Mouse (Mus musculus) CH12.LX (cell line): Measurements from ENCODE around the gene Ndufaf1. TPM values are rescaled to one million over a fixed set of nuclear protein-coding genes. Genes with fewer than 3 reads are reported as not detected.
"Not testable (repeated sequence)": the region's sequence is repeated elsewhere in the genome, so short reads cannot be mapped to it uniquely, and the experiment has no call there.

Source experiments
- DNase-seq: peaks from one replicate; pipeline ENCODE4 v3.0.0-alpha.2; 2013; ENCODE audit errors: extremely low read depth
- H3K27ac ChIP-seq: 2 replicates; pipeline ENCODE4 v1.5.1; 2012; ENCODE audit warnings: low read depth, mild to moderate bottlenecking, control low read depth, moderate library complexity; ENCODE audit not compliant: insufficient read depth
- H3K27me3 ChIP-seq: replicated peaks from 2 replicates; pipeline ENCODE3; 2012; ENCODE audit warnings: inconsistent platforms
- H3K36me3 ChIP-seq, 2 experiments: replicated peaks in 1 of 2; 2 replicates each; pipeline versions ENCODE3 to v1.6.1; 2012; ENCODE audit warnings: inconsistent platforms in 1 of 2, low read length in 1 of 2, mild to moderate bottlenecking in 1 of 2, mixed read lengths in 1 of 2, moderate library complexity in 1 of 2; ENCODE audit not compliant: control insufficient read depth in 1 of 2, insufficient read depth in 1 of 2
- H3K4me1 ChIP-seq, 2 experiments: 2 replicates each; pipeline ENCODE4 v1.6.1; 2012; ENCODE audit warnings: inconsistent platforms in 1 of 2, moderate library complexity in 1 of 2; ENCODE audit not compliant: insufficient read depth in 2 of 2, control insufficient read depth in 1 of 2
- H3K4me2 ChIP-seq: 2 replicates; pipeline ENCODE4 v1.6.1; 2012; ENCODE audit warnings: low read depth, mild to moderate bottlenecking, control low read depth; ENCODE audit not compliant: poor library complexity, insufficient read depth, severe bottlenecking
- H3K4me3 ChIP-seq, 3 experiments: fragments of 150-350 bp in 1 of 3; sonication (generic) in 1 of 3; replicated peaks in 1 of 3; 2 replicates each; pipeline versions ENCODE3 to v1.5.1; 2011 to 2012; ENCODE audit warnings: low read depth in 2 of 3, low read length in 2 of 3, mild to moderate bottlenecking in 2 of 3, moderate library complexity in 2 of 3, control low read depth in 1 of 3, improper control_type of control experiment in 1 of 3, inconsistent platforms in 1 of 3, mixed read lengths in 1 of 3; ENCODE audit not compliant: poor library complexity in 1 of 3
- H3K79me2 ChIP-seq: replicated peaks from 2 replicates; pipeline ENCODE4 v1.6.1; 2012; ENCODE audit warnings: mild to moderate bottlenecking, moderate library complexity; ENCODE audit not compliant: control insufficient read depth, poor library complexity, insufficient read depth, severe bottlenecking; ENCODE audit errors: extremely low read depth
- H3K9ac ChIP-seq: 2 replicates; pipeline ENCODE4 v1.6.1; 2012; ENCODE audit warnings: low read depth, mild to moderate bottlenecking, control low read depth, moderate library complexity; ENCODE audit not compliant: insufficient read depth
- H3K9me3 ChIP-seq: replicated peaks from 2 replicates; pipeline ENCODE3; 2012; ENCODE audit warnings: low read length, inconsistent platforms, mixed read lengths
- BHLHE40 ChIP-seq: IDR thresholded peaks from 2 replicates; pipeline ENCODE4 v1.6.1; 2011; ENCODE audit warnings: mild to moderate bottlenecking, low read depth, low read length, improper control_type of control experiment
- CTCF ChIP-seq, 2 experiments: IDR thresholded peaks in 1 of 2; conservative IDR thresholded peaks in 1 of 2; 2 replicates each; pipeline ENCODE4 v1.5.1; 2011 to 2012; ENCODE audit warnings: low read depth in 2 of 2, low read length in 2 of 2, improper control_type of control experiment in 1 of 2, inconsistent platforms in 1 of 2, mild to moderate bottlenecking in 1 of 2, moderate library complexity in 1 of 2
- EP300 ChIP-seq: IDR thresholded peaks from 2 replicates; pipeline ENCODE4 v1.6.1; 2011; ENCODE audit warnings: low read length, improper control_type of control experiment
- GABPA ChIP-seq: IDR thresholded peaks from 2 replicates; pipeline ENCODE4 v1.6.1; 2012; ENCODE audit warnings: low read depth, low read length, improper control_type of control experiment, inconsistent platforms; ENCODE audit not compliant: insufficient replicate concordance
- IRF4 ChIP-seq: IDR thresholded peaks from 2 replicates; pipeline ENCODE4 v1.6.1; 2014; ENCODE audit warnings: low read depth, mild to moderate bottlenecking, inconsistent platforms, low read length, improper control_type of control experiment
- MAZ ChIP-seq: IDR thresholded peaks from 2 replicates; pipeline ENCODE4 v1.6.1; 2012; ENCODE audit warnings: low read depth, mild to moderate bottlenecking, inconsistent platforms, low read length, improper control_type of control experiment, moderate library complexity
- MXI1 ChIP-seq: IDR thresholded peaks from 2 replicates; pipeline ENCODE4 v1.6.1; 2011; ENCODE audit warnings: mild to moderate bottlenecking, low read depth, low read length, improper control_type of control experiment
- NELFE ChIP-seq: IDR thresholded peaks from 2 replicates; pipeline ENCODE4 v1.6.1; 2011; ENCODE audit warnings: low read depth, low read length, improper control_type of control experiment
- PAX5 ChIP-seq: IDR thresholded peaks from 2 replicates; pipeline ENCODE4 v1.6.1; 2012; ENCODE audit warnings: low read length, inconsistent platforms, mixed read lengths
- RAD21 ChIP-seq: IDR thresholded peaks from 2 replicates; pipeline ENCODE4 v1.6.1; 2011; ENCODE audit warnings: low read depth, mild to moderate bottlenecking, low read length, improper control_type of control experiment, moderate library complexity
- SMC3 ChIP-seq: IDR thresholded peaks from 2 replicates; pipeline ENCODE4 v1.6.1; 2011; ENCODE audit warnings: low read depth, low read length, improper control_type of control experiment
- TBP ChIP-seq: conservative IDR thresholded peaks from 2 replicates; pipeline ENCODE4 v1.6.1; 2011; ENCODE audit warnings: low read depth, low read length, improper control_type of control experiment
- ZNF384 ChIP-seq: IDR thresholded peaks from 2 replicates; pipeline ENCODE4 v1.6.1; 2012; ENCODE audit warnings: low read depth, low read length, improper control_type of control experiment, inconsistent platforms
- dilution Hi-C: fragments of 300-500 bp; cut with MboI; formaldehyde crosslinking; loops from 2 replicates; pipeline ENCODE4 v1.14.3; 2020; ENCODE audit warnings: low sequenced_read_pairs; ENCODE audit not compliant: extremely low pct_unique_long_range_greater_than_20kb, extremely low pct_ligation_motif_present
- in situ Hi-C: fragments of 300-500 bp; cut with MboI; formaldehyde crosslinking; loops from 3 replicates; pipeline ENCODE4 v1.14.3; 2019; ENCODE audit warnings: low sequenced_read_pairs, low pct_ligation_motif_present, low pct_unique_long_range_greater_than_20kb, mixed read lengths
- polyA plus RNA-seq: library from polyadenylated mRNA; unstranded; fragments of >175 nt; gene quantifications from 2 replicates; pipeline ENCODE4 v1.2.1, GENCODE M21; 2012; ENCODE audit warnings: low read depth; ENCODE audit not compliant: insufficient read length
- total RNA-seq, 2 experiments: library from RNA; depleted of rRNA; stranded (reverse); fragments of 300-350 nt in 1 of 2; fragments of >200 nt in 1 of 2; gene quantifications; 2 replicates each; pipeline ENCODE4 v1.2.3; 2012 to 2014

Gene Ndufaf1
- total and polyA plus RNA-seq, 3 experiments, result 25.1 to 53.6 (median 35.6) TPM

DNA sequence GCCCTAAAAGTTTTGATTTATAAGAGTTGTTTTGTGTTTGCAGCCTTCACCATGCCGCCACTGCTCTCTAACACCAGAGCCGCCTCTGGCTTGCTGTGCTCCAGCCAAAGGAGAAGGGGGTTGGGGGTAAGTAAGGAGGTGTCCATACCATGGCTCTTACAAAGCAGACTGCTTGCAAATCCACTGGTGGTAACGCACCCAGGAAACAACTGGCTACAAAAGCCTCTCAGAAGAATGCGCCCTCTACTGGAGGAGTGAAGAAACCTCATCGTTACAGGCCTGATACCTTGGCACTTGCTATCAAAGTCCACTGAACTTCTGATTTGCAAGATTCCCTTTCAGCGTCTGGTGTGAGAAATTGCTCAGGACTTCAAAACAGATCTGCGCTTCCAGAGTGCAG is 6.4 kb upstream of the Ndufaf1 start:
- Histone ChIP-seq H3K4me3 (no peak overlapping the region), H3K9ac (no peak overlapping the region), H3K27ac (no peak overlapping the region), H3K27me3 (peaks cover 10% of the 10 kb centered on the region), H3K9me3 (peaks cover 2% of the 10 kb centered on the region), H3K36me3 (no peaks in the 10 kb centered on the region), H3K4me1 (peaks cover 0 to 6% of the 10 kb centered on the region in 2 experiments; a peak in 2 of 4 replicates), H3K4me2 (no peak overlapping the region), H3K79me2 (no peaks in the 10 kb centered on the region)
- TF ChIP-seq RAD21, result peak; percentile 6
- TF ChIP-seq CTCF (conservative IDR thresholded peaks at IDR 0.05 in 1 of 2, IDR thresholded peaks at IDR 0.05 in 1 of 2; ENCODE audit: low read depth in 2 of 2, low read length in 2 of 2), result peak; percentile 42 to 66; a peak in 3 of 4 replicates
- peak; percentile 22; the same call in 1 of the 2 replicates for TF ChIP-seq SMC3
- TF ChIP-seq ZNF384, result no peak
- no peak for TF ChIP-seq PAX5
- no peak for TF ChIP-seq BHLHE40
- TF ChIP-seq EP300, result no peak
- no peak for TF ChIP-seq GABPA
- no peak for TF ChIP-seq MAZ
- TF ChIP-seq MXI1, result no peak
- in situ Hi-C loops (no loop called here), dilution Hi-C loops (no loop called here)
- peak; percentile 50 for DNase-seq

GRCm38 (mm10) chr2:119665744-119666143 is 3.1 kb upstream of the Ndufaf1 start:
- in situ Hi-C loops, dilution Hi-C loops: not testable (repeated sequence)

GRCm38 (mm10) chr2:119644254-119644653 is 18.4 kb downstream of the Ndufaf1 start:
- TF ChIP-seq TBP (peak; percentile 66), IRF4 (peak; percentile 70), ZNF384 (peak; percentile 51; the same call in 1 of the 2 replicates), NELFE (no peak), EP300 (0 out of 2 replicates have a peak, but pooled peaks have one; percentile 8)
- Histone ChIP-seq H3K9ac (no peak overlapping the region), H3K27me3 (no peaks in the 10 kb centered on the region), H3K9me3 (no peaks in the 10 kb centered on the region), H3K4me3 (no peak overlapping the region), H3K4me1 (peaks cover 3 to 9% of the 10 kb centered on the region in 2 experiments), H3K4me2 (peak overlapping the region; percentile 25; the same call in 1 of the 2 replicates), H3K36me3 (peaks cover 62 to 83% of the 10 kb centered on the region in 2 experiments), H3K27ac (no peak overlapping the region), H3K79me2 (no peaks in the 10 kb centered on the region)
- in situ Hi-C loops (no loop called here), dilution Hi-C loops (no loop called here)
- peak; percentile 26 for DNase-seq

More at GRCm38 (mm10) chr2:119665744-119666143, 3.1 kb upstream of the Ndufaf1 start:
- Histone ChIP-seq H3K4me1 (peaks cover 0 to 20% of the 10 kb centered on the region in 2 experiments; a peak in 2 of 4 replicates), H3K79me2 (peaks cover 15% of the 10 kb centered on the region)
- H3K9ac ChIP-seq, H3K9me3 ChIP-seq, DNase-seq, H3K4me2 ChIP-seq, H3K27me3 ChIP-seq, H3K27ac ChIP-seq, H3K4me3 ChIP-seq, H3K36me3 ChIP-seq: not testable (repeated sequence)
